Mouse (Mus musculus): Measurements from ENCODE around the gene Wt1. TPM values are rescaled to one million over a fixed set of nuclear protein-coding genes. Genes with fewer than 3 reads are reported as not detected.

Gene Wt1
- polyA plus RNA-seq (2015; fragmentation: Nextera tagmentation; extraction: Ambion mirVana) = 0.09 and 0.13 TPM in 2 replicates

- Histone ChIP-seq H3K27ac (no peak within 1 kb of the TSS), H3K36me3 (replicated peaks) (no peaks in the 10 kb centered on the region), H3K4me3 (peak within 1 kb of the TSS; percentile 5; the same call in 1 of the 2 replicates), H3K4me1 (peaks cover 17% of the 10 kb centered on the region; the same call in 1 of the 2 replicates), H3K27me3 (replicated peaks) (peaks cover 85% of the 10 kb centered on the region), H3K4me2 (peak within 1 kb of the TSS; percentile 28), H3K9me3 (no peaks in the 10 kb centered on the region), H3K9ac (no peak within 1 kb of the TSS)
- ATAC-seq (replicated peaks) = peak; percentile 31
- 1% methylated on average over 24 of the region's 25 CpGs for WGBS
Measured at GRCm38 (mm10) chr2:105126279-105126678, at the start of gene Wt1. TSS of gene Wt1 (plus strand) at chr2:105126529.

- H3K27me3 ChIP-seq (replicated peaks) = 0 out of 2 replicates have a peak, but pooled peaks cover 3% of the 10 kb centered on the region
- H3K4me3 ChIP-seq = no peak overlapping the region
- no peaks in the 10 kb centered on the region for H3K36me3 ChIP-seq (replicated peaks)
- no peak overlapping the region for H3K9ac ChIP-seq
- ATAC-seq (replicated peaks) = no peak
- WGBS = 78% methylated on average over 7 of the region's 7 CpGs
- H3K9me3 ChIP-seq = no peaks in the 10 kb centered on the region
- H3K27ac ChIP-seq = no peak overlapping the region
- no peak overlapping the region for H3K4me2 ChIP-seq
- no peaks in the 10 kb centered on the region for H3K4me1 ChIP-seq
Measured at GRCm38 (mm10) chr2:105077151-105077550, 49.2 kb upstream of the Wt1 start.

DNA sequence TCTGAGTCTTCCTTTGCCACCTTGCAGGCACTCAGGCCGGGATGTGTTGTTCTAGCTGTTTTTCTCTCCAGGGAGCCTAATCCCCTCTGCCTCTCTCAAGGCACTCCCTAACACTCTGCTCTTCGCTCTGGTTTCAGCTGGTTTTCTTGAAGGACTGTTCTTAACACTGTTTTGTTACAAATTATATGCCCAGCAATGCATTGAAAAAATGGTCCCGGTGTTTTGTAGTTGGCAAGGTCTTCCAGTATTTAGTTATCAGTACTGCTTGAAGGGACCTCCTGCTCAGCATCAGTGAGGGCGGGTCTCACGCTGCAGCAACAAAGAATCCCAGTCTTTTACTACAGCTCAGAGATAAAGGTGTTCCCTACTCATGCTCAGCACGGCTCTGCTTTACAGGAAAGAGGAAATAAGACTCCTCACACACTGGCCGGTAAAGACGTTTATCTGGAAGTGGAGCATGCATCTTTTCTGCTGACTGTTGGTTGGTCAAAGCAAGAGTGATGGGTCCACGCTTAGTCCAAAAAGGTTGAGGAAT, 44.0 kb upstream of the Wt1 start:
- Histone ChIP-seq H3K36me3 (replicated peaks) (no peaks in the 10 kb centered on the region), H3K27ac (no peak overlapping the region), H3K4me1 (no peaks in the 10 kb centered on the region), H3K9me3 (no peaks in the 10 kb centered on the region), H3K4me2 (no peak overlapping the region), H3K9ac (no peak overlapping the region), H3K27me3 (replicated peaks) (0 out of 2 replicates have a peak, but pooled peaks cover 3% of the 10 kb centered on the region), H3K4me3 (no peak overlapping the region)
- 26% methylated on average over 9 of the region's 9 CpGs for whole genome bisulfite sequencing
- no peak for ATAC-seq (replicated peaks)

GRCm38 (mm10) chr2:105084035-105084434, 42.3 kb upstream of the Wt1 start:
- H3K4me3 ChIP-seq = no peak overlapping the region
- peaks cover 3% of the 10 kb centered on the region for H3K4me1 ChIP-seq
- no peak overlapping the region for H3K27ac ChIP-seq
- no peak overlapping the region for H3K9ac ChIP-seq
- 0 out of 2 replicates have a peak, but pooled peaks cover 3% of the 10 kb centered on the region for H3K27me3 ChIP-seq (replicated peaks)
- H3K36me3 ChIP-seq (replicated peaks) = no peaks in the 10 kb centered on the region
- H3K9me3 ChIP-seq = no peaks in the 10 kb centered on the region
- H3K4me2 ChIP-seq = no peak overlapping the region
- no peak for ATAC-seq (replicated peaks)
- WGBS = 82% methylated on average over 4 of the region's 4 CpGs

DNA sequence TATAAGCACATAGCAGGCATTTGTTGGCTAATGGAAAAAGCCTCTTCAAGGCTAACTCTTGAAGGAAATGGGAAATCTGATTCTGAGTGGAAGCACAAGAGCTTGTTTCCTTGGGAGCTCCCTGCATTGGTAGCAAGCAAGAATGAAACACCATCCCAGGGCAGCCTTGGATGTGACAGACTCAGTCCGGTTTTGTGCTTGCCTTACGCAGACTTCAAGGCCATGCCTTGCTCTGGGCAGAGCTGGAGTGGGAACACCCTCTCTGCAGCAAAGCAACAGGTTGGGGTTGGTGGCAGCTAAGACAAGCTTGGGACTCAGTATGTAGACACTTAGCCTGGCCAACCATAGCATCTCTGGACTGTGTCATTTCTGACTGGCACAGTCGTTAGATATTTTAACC, 40.2 kb upstream of the Wt1 start:
- Histone ChIP-seq H3K4me2 (no peak overlapping the region), H3K27ac (no peak overlapping the region), H3K9ac (no peak overlapping the region), H3K4me3 (no peak overlapping the region), H3K4me1 (peaks cover 17% of the 10 kb centered on the region), H3K36me3 (replicated peaks) (no peaks in the 10 kb centered on the region), H3K27me3 (replicated peaks) (no peaks in the 10 kb centered on the region), H3K9me3 (no peaks in the 10 kb centered on the region)
- WGBS = 92% methylated on average over 3 of the region's 3 CpGs
- no peak for ATAC-seq (replicated peaks)

GRCm38 (mm10) chr2:105088005-105088404, 38.3 kb upstream of the Wt1 start:
- Histone ChIP-seq H3K4me1 (peaks cover 17% of the 10 kb centered on the region), H3K9ac (no peak overlapping the region), H3K9me3 (no peaks in the 10 kb centered on the region), H3K4me2 (no peak overlapping the region), H3K36me3 (replicated peaks) (no peaks in the 10 kb centered on the region), H3K4me3 (no peak overlapping the region), H3K27ac (no peak overlapping the region), H3K27me3 (replicated peaks) (no peaks in the 10 kb centered on the region)
- ATAC-seq (replicated peaks) = no peak
- WGBS = 82% methylated on average over 3 of the region's 3 CpGs

GRCm38 (mm10) chr2:105089083-105089482, 37.2 kb upstream of the Wt1 start:
- Histone ChIP-seq H3K4me1 (peaks cover 17% of the 10 kb centered on the region), H3K9me3 (no peaks in the 10 kb centered on the region), H3K36me3 (replicated peaks) (no peaks in the 10 kb centered on the region), H3K4me3 (no peak overlapping the region), H3K4me2 (no peak overlapping the region), H3K27me3 (replicated peaks) (no peaks in the 10 kb centered on the region), H3K27ac (0 out of 2 replicates have a peak overlapping the region, but pooled peaks have one; percentile 42), H3K9ac (no peak overlapping the region)
- 61% methylated on average over 4 of the region's 4 CpGs for WGBS
- ATAC-seq (replicated peaks) = peak; percentile 3; the same call in 1 of the 2 replicates

- Histone ChIP-seq H3K9ac (no peak overlapping the region), H3K4me3 (no peak overlapping the region), H3K27me3 (replicated peaks) (no peaks in the 10 kb centered on the region), H3K4me2 (no peak overlapping the region), H3K9me3 (no peaks in the 10 kb centered on the region), H3K4me1 (peaks cover 17% of the 10 kb centered on the region), H3K36me3 (replicated peaks) (no peaks in the 10 kb centered on the region), H3K27ac (peak overlapping the region; percentile 42; the same call in 1 of the 2 replicates)
- ATAC-seq (replicated peaks) = peak; percentile 77
- 32% methylated on average over 7 of the region's 7 CpGs for WGBS
Measured at GRCm38 (mm10) chr2:105089581-105090508, 36.5 kb upstream of the Wt1 start.

DNA sequence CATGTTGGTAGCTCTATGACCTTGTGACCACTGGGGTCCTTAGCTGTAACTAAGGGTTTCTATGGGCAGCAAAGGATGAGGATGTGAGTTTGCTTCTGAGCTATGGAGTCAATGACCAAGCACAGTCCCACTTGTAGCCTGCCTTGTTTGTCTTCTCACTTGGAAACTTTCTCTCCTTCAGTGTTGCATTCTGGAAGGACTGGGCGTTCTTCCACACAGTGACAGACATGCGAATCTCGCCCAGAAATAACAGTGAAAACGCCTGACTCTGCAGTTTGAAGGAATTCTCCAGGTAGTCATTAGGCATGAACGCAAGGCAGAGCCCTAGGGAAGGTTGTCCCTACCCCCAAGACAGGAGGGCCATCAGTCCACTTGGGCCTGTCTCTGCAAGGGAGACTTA, 35.3 kb upstream of the Wt1 start:
- Histone ChIP-seq H3K27ac (no peak overlapping the region), H3K4me2 (no peak overlapping the region), H3K9me3 (no peaks in the 10 kb centered on the region), H3K9ac (no peak overlapping the region), H3K4me3 (no peak overlapping the region), H3K27me3 (replicated peaks) (no peaks in the 10 kb centered on the region), H3K36me3 (replicated peaks) (no peaks in the 10 kb centered on the region), H3K4me1 (peaks cover 17% of the 10 kb centered on the region)
- no peak for ATAC-seq (replicated peaks)
- WGBS = 86% methylated on average over 5 of the region's 5 CpGs

DNA sequence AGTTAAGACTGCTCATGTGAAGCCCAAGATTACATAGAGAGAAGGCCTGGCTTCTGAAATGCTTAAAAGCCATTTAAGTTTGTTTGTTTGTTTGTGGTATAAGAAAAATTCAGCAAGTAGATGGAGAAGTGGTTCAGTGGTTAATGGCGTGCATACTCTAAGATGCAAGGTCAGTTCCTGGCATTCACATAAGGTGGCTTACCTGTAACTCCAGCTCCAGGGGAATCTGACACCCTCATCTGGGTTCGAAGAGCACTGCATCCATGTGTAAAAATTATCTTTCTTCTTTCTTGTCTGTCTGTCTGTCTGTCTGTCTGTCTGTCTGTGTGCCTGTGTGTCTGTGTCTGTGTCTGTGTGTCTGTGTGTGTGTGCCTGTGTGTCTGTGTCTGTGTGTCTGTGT, 34.6 kb upstream of the Wt1 start, which contains the start of gene Gm11060:
Gene Gm11060, plus strand, starts transcription at position 301 of the 400 bp plus-strand sequence.
- no peak within 1 kb of the TSS for H3K9ac ChIP-seq
- no peaks in the 10 kb centered on the region for H3K9me3 ChIP-seq
- H3K4me3 ChIP-seq = no peak within 1 kb of the TSS
- H3K27ac ChIP-seq = no peak within 1 kb of the TSS
- H3K27me3 ChIP-seq (replicated peaks) = no peaks in the 10 kb centered on the region
- peaks cover 17% of the 10 kb centered on the region for H3K4me1 ChIP-seq
- no peaks in the 10 kb centered on the region for H3K36me3 ChIP-seq (replicated peaks)
- 93% methylated on average over 2 of the region's 2 CpGs for WGBS
- ATAC-seq (replicated peaks) = no peak
- H3K4me2 ChIP-seq = no peak within 1 kb of the TSS

DNA sequence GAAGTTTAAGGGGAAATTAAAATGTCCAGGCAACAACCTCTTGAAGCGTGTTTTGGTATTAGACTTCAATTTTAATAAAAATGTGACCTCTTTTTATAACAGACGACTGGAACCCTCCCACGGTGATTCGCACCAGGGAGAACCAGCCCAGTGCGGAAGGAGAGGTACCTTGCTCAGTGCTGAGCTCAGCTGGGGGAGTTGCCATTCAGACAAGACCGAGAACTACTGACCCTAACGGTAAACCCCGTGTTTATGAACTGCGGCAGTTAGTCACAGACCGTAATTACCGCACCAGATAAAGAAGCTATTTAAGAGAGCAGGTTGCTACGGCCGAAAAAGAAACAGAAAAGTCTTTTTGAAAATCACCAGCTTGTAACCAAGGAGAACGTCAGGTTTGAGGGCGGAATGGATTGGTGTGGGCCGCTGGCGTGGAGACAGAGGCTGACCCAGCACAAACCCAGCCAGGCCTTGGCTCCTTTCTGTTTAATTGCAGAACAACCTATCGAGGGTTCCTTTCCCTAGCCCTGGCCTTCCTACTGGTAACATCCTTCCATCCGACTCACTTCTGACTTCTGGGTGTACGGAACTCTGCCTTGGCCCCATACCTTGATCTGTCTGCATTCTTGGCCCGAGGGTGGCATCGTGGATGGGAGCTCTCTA, 28.9 kb upstream of the Wt1 start:
- H3K4me2 ChIP-seq = no peak overlapping the region
- H3K27me3 ChIP-seq (replicated peaks) = no peaks in the 10 kb centered on the region
- H3K4me1 ChIP-seq = no peaks in the 10 kb centered on the region
- WGBS = 86% methylated on average over 22 of the region's 22 CpGs
- H3K9me3 ChIP-seq = no peaks in the 10 kb centered on the region
- H3K4me3 ChIP-seq = no peak overlapping the region
- H3K27ac ChIP-seq = no peak overlapping the region
- H3K36me3 ChIP-seq (replicated peaks) = no peaks in the 10 kb centered on the region
- no peak for ATAC-seq (replicated peaks)
- no peak overlapping the region for H3K9ac ChIP-seq

- no peak overlapping the region for H3K27ac ChIP-seq
- no peak for ATAC-seq (replicated peaks)
- no peak overlapping the region for H3K9ac ChIP-seq
- 40% methylated on average over 7 of the region's 7 CpGs for WGBS
- no peak overlapping the region for H3K4me3 ChIP-seq
- H3K9me3 ChIP-seq = no peaks in the 10 kb centered on the region
- no peaks in the 10 kb centered on the region for H3K27me3 ChIP-seq (replicated peaks)
- H3K36me3 ChIP-seq (replicated peaks) = no peaks in the 10 kb centered on the region
- no peaks in the 10 kb centered on the region for H3K4me1 ChIP-seq
- H3K4me2 ChIP-seq = no peak overlapping the region
Measured at GRCm38 (mm10) chr2:105099410-105099809, 26.9 kb upstream of the Wt1 start.

Data from midbrain, embryonic 15.5 days (tissue).